8 mouse cellular contexts compared by ENCODE assay signal in the genomic region with DNA sequence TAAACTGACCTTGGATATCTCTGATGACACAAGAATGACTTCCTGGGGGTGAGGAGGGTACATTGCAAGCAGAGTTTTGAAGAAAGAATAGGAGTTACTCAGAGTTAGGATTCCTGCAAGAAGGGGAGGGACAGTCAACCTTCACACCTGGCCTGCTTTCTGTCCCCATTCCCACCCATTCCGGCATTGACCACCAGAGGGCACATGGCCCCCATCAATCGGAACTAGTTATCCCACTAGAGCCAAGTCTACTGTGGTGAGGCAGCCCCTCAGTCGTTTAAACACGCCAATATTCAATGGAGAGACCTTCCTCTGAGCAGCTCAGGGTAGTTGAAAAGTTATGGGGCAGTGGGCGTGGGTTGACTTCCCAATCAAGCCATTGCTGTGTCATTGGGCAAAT. TPM values are rescaled to one million over a fixed set of nuclear protein-coding genes. Genes with fewer than 3 reads are reported as not detected.
DNase-seq lines count a peak whose midpoint lies in the region; ATAC-seq and TF ChIP-seq lines count a peak whose summit lies in the region.

No protein-coding gene starts in this region.

- H3K36me3 ChIP-seq in thymus, adult 2 months (ENCODE audit: control insufficient read depth, insufficient read depth, low read length), result no peaks in the 10 kb centered on the region

- 1% methylated on average over 5 of the region's 5 CpGs for WGBS in lung, adult 2 months
- 10% methylated on average over 5 of the region's 5 CpGs for WGBS in thymus, adult 2 months

- H3K27ac ChIP-seq in thymus, adult 2 months (ENCODE audit: control insufficient read depth, insufficient read depth, low read length), result no peak overlapping the region

- DNase-seq in urinary bladder, adult 18-20 months (ENCODE audit: low spot score in 2 of 2), result peak; percentile 50 to 64
- no peak for DNase-seq in urinary bladder, postnatal 10 days (ENCODE audit: low spot score)
- DNase-seq in gastrocnemius, postnatal 36 days, result peak; percentile 53 to 64
- peak; percentile 87 for DNase-seq in layer of hippocampus, adult 11-12 months (ENCODE audit: low spot score)
- peak; percentile 77 for DNase-seq in lung, adult 2 months
- DNase-seq in ovary, adult 18-20 months (ENCODE audit: low spot score), result peak; percentile 53
- peak; percentile 80 for DNase-seq in thymus, adult 2 months

- TF ChIP-seq CTCF in lung, adult 2 months (IDR thresholded peaks at IDR 0.05; ENCODE audit: insufficient read depth, low read length), result peak; percentile 97
- peak; percentile 76; the same call in 1 of the 2 replicates for TF ChIP-seq CTCF in thymus, adult 2 months (IDR thresholded peaks at IDR 0.05; ENCODE audit: borderline replicate concordance, control insufficient read depth, extremely low read depth, insufficient read depth, low read length, poor library complexity)

- H3K4me3 ChIP-seq in lung, adult 2 months (replicated peaks; ENCODE audit: extremely low read depth, low read depth, low read length), result no peak overlapping the region
- no peak overlapping the region for H3K4me3 ChIP-seq in thymus, adult 2 months (ENCODE audit: control insufficient read depth, insufficient read depth, low read length)

- H3K27me3 ChIP-seq in thymus, adult 2 months (ENCODE audit: control insufficient read depth, insufficient read depth, low read length), result no peaks in the 10 kb centered on the region

- peak; percentile 43 for ATAC-seq in common myeloid progenitor, adult 5-6 weeks (replicated peaks; ENCODE audit: low read depth, poor library complexity, severe bottlenecking)

- TF ChIP-seq POLR2A in lung, adult 2 months (IDR thresholded peaks at IDR 0.05; ENCODE audit: borderline replicate concordance, extremely low read depth, low read depth, low read length), result no peak
- no peak for TF ChIP-seq POLR2A in thymus, adult 2 months (IDR thresholded peaks at IDR 0.05; ENCODE audit: control insufficient read depth, extremely low read depth, insufficient read depth, low read length, poor library complexity)

- intact Hi-C loops in gastrocnemius, postnatal 36 days (cut with DNase I), result loop anchor here (2.0 kb wide), 1 partner anchor 42 kb away; no protein-coding TSS in a partner anchor

- H3K4me1 ChIP-seq in lung, adult 2 months (ENCODE audit: control insufficient read depth, insufficient read depth, low read length), result peaks cover 8% of the 10 kb centered on the region
- peaks cover 33% of the 10 kb centered on the region for H3K4me1 ChIP-seq in thymus, adult 2 months (replicated peaks; ENCODE audit: control insufficient read depth, insufficient read depth, low read length)

RNA-seq across cellular contexts. Expression of gene Rnf126, which starts 1.6 kb away (rescaled TPM):
- total RNA-seq in common myeloid progenitor, adult 5-6 weeks (2017), result 12.9 and 21.0 TPM in 2 replicates
- total RNA-seq in gastrocnemius, postnatal 36 days (2021), result 10 to 100 TPM; 35.1 to 40.1 TPM
- 103 and 134 TPM in 2 replicates for polyA plus RNA-seq in lung, adult 2 months (2012; rRNA removed)
- 375 and 472 TPM in 2 replicates for polyA plus RNA-seq in thymus, adult 2 months (2012; rRNA removed)

RNA-seq across cellular contexts. Expression of gene Fstl3, which starts 8.7 kb away (rescaled TPM):
- total RNA-seq in common myeloid progenitor, adult 5-6 weeks (2017), result 0.19 and 0.50 TPM in 2 replicates
- 1 to 10 TPM; 1.2 to 1.8 TPM for total RNA-seq in gastrocnemius, postnatal 36 days (2021)
- 65.8 and 72.7 TPM in 2 replicates for polyA plus RNA-seq in lung, adult 2 months (2012; rRNA removed)
- 15.9 and 17.1 TPM in 2 replicates for polyA plus RNA-seq in thymus, adult 2 months (2012; rRNA removed)

RNA-seq across cellular contexts. Expression of gene Fgf22, which starts 13.5 kb away (rescaled TPM):
- not detected in 2 replicates for total RNA-seq in common myeloid progenitor, adult 5-6 weeks (2017)
- total RNA-seq in gastrocnemius, postnatal 36 days (2021), result not detected
- 0.10 and 1.0 TPM in 2 replicates for polyA plus RNA-seq in lung, adult 2 months (2012; rRNA removed)
- polyA plus RNA-seq in thymus, adult 2 months (2012; rRNA removed), result not detected in 2 replicates

RNA-seq across cellular contexts. Expression of gene Polrmt, which starts 22.0 kb away (rescaled TPM):
- 10.3 and 16.1 TPM in 2 replicates for total RNA-seq in common myeloid progenitor, adult 5-6 weeks (2017)
- total RNA-seq in gastrocnemius, postnatal 36 days (2021), result 10 to 100 TPM; 29.4 to 33.2 TPM
- 42.0 and 46.2 TPM in 2 replicates for polyA plus RNA-seq in lung, adult 2 months (2012; rRNA removed)
- polyA plus RNA-seq in thymus, adult 2 months (2012; rRNA removed), result 104 and 109 TPM in 2 replicates

RNA-seq across cellular contexts. Expression of gene Prss57, which starts 22.4 kb away (rescaled TPM):
- total RNA-seq in common myeloid progenitor, adult 5-6 weeks (2017), result 9.4 and 16.3 TPM in 2 replicates
- not detected for total RNA-seq in gastrocnemius, postnatal 36 days (2021)
- 0.20 TPM in 1 of 2 replicates, not detected in the other for polyA plus RNA-seq in lung, adult 2 months (2012; rRNA removed)
- polyA plus RNA-seq in thymus, adult 2 months (2012; rRNA removed), result 23.4 and 30.1 TPM in 2 replicates
